Mouse (Mus musculus) heart, adult 2 months (tissue): Measurements from ENCODE around the gene Nrap.

ENCODE experiments used
- CTCF ChIP-seq: fragments of 200-600 bp; IDR thresholded peaks from 2 replicates; pipeline ENCODE4 v1.8.1; 2022; ENCODE audit warnings: antibody characterized with exemption, mild to moderate bottlenecking, moderate library complexity
- POLR2A ChIP-seq: fragments of 200-500 bp; IDR thresholded peaks from 2 replicates; pipeline ENCODE4 v1.6.1; 2011; ENCODE audit warnings: mild to moderate bottlenecking, low read depth, low read length, control low read depth; ENCODE audit not compliant: insufficient read depth

- no peak for TF ChIP-seq POLR2A
- TF ChIP-seq CTCF, result no peak
Measured at GRCm38 (mm10) chr19:56368912-56369311, 20.9 kb downstream of the Nrap start.
